Mouse (Mus musculus) embryonic facial prominence, embryonic 15.5 days (tissue): ENCODE results near the gene Slc25a12. TPM values are rescaled to one million over a fixed set of nuclear protein-coding genes. Genes with fewer than 3 reads are reported as not detected.

ENCODE experiments used
- ATAC-seq: fragments of 200-750 bp; cut with Nextera tagmentation; 2 replicates; pipeline ENCODE4 v1.8.0; 2017; ENCODE audit warnings: low read depth, moderate TSS enrichment; ENCODE audit not compliant: insufficient number of reproducible peaks, low FRiP score, low TSS enrichment
- H3K27ac ChIP-seq: fragments of 300-500 bp; sonication (generic); replicated peaks from 2 replicates; pipeline ENCODE4 v1.5.1; 2015; ENCODE audit warnings: mild to moderate bottlenecking, inconsistent platforms
- H3K27me3 ChIP-seq: fragments of 300-500 bp; sonication (generic); 2 replicates; pipeline ENCODE4 v1.6.1; 2015; ENCODE audit warnings: inconsistent platforms
- H3K36me3 ChIP-seq: fragments of 300-500 bp; sonication (generic); 2 replicates; pipeline ENCODE4 v1.6.1; 2015; ENCODE audit warnings: mild to moderate bottlenecking, inconsistent platforms
- H3K4me1 ChIP-seq: fragments of 300-500 bp; sonication (generic); 2 replicates; pipeline ENCODE4 v1.6.1; 2015; ENCODE audit warnings: inconsistent platforms
- H3K4me2 ChIP-seq: fragments of 300-500 bp; sonication (generic); replicated peaks from 2 replicates; pipeline ENCODE4 v1.6.1; 2015; ENCODE audit warnings: mild to moderate bottlenecking, inconsistent platforms
- H3K4me3 ChIP-seq: fragments of 300-500 bp; sonication (generic); replicated peaks from 2 replicates; pipeline ENCODE4 v1.5.1; 2015; ENCODE audit warnings: mild to moderate bottlenecking, inconsistent platforms
- H3K9ac ChIP-seq: fragments of 300-500 bp; sonication (generic); 2 replicates; pipeline ENCODE4 v1.6.1; 2015; ENCODE audit warnings: inconsistent platforms
- H3K9me3 ChIP-seq: fragments of 300-500 bp; sonication (generic); replicated peaks from 2 replicates; pipeline ENCODE4 v1.6.1; 2016; ENCODE audit warnings: inconsistent platforms
- WGBS: fragments of 180-500 bp; shearing (Covaris S2); methylation state at CpG from one replicate; pipeline ENCODE4 v1.1.7; 2015; 5-methylcytosine and 5-hydroxymethylcytosine counted together
- polyA plus RNA-seq: library from polyadenylated mRNA; unstranded; fragments of >200 nt; fragmentation: Nextera tagmentation; extraction: Ambion mirVana; gene quantifications from 2 replicates; pipeline ENCODE4 v1.2.1, GENCODE M21; 2015

Gene Slc25a12
- polyA plus RNA-seq, 1 experiment from 2014 or later: 39.6 TPM

- WGBS: 65% methylated on average over 15 of the region's 15 CpGs
- Histone ChIP-seq H3K4me3 (no peak overlapping the region), H3K9me3 (no peaks in the 10 kb centered on the region), H3K36me3 (0 out of 2 replicates have a peak, but pooled peaks cover 4% of the 10 kb centered on the region), H3K27me3 (no peaks in the 10 kb centered on the region), H3K4me2 (no peak overlapping the region), H3K9ac (no peak overlapping the region), H3K27ac (no peak overlapping the region), H3K4me1 (no peaks in the 10 kb centered on the region)
- ATAC-seq: no peak
These were observed 39.0 kb downstream of the Slc25a12 start for GRCm38 (mm10) chr2:71328391-71329160.

- no peak overlapping the region for H3K4me3 ChIP-seq
- no peaks in the 10 kb centered on the region for H3K27me3 ChIP-seq
- H3K9ac ChIP-seq: no peak overlapping the region
- no peak for ATAC-seq
- H3K9me3 ChIP-seq: no peaks in the 10 kb centered on the region
- H3K4me2 ChIP-seq: no peak overlapping the region
- peaks cover 4% of the 10 kb centered on the region; the same call in 1 of the 2 replicates for H3K36me3 ChIP-seq
- 68% methylated on average over 2 of the region's 2 CpGs for WGBS
- H3K4me1 ChIP-seq: no peaks in the 10 kb centered on the region
- H3K27ac ChIP-seq: no peak overlapping the region
These were observed 39.8 kb downstream of the Slc25a12 start for GRCm38 (mm10) chr2:71327715-71328114.

GRCm38 (mm10) chr2:71326766-71327464, 40.6 kb downstream of the Slc25a12 start:
- Histone ChIP-seq H3K9me3 (no peaks in the 10 kb centered on the region), H3K27me3 (no peaks in the 10 kb centered on the region), H3K4me1 (no peaks in the 10 kb centered on the region), H3K9ac (no peak overlapping the region), H3K27ac (no peak overlapping the region), H3K4me3 (no peak overlapping the region), H3K36me3 (peaks cover 10% of the 10 kb centered on the region; the same call in 1 of the 2 replicates), H3K4me2 (no peak overlapping the region)
- WGBS: 65% methylated on average over 11 of the region's 11 CpGs
- ATAC-seq: no peak

GRCm38 (mm10) chr2:71323886-71324285, 43.7 kb downstream of the Slc25a12 start:
- H3K4me3 ChIP-seq: no peak overlapping the region
- no peaks in the 10 kb centered on the region for H3K9me3 ChIP-seq
- H3K27me3 ChIP-seq: no peaks in the 10 kb centered on the region
- H3K36me3 ChIP-seq: peaks cover 18% of the 10 kb centered on the region; the same call in 1 of the 2 replicates
- no peak for ATAC-seq
- H3K4me1 ChIP-seq: no peaks in the 10 kb centered on the region
- no peak overlapping the region for H3K9ac ChIP-seq
- no peak overlapping the region for H3K27ac ChIP-seq
- WGBS: 86% methylated on average over 7 of the region's 7 CpGs
- no peak overlapping the region for H3K4me2 ChIP-seq

- no peak for ATAC-seq
- no peak overlapping the region for H3K27ac ChIP-seq
- H3K9me3 ChIP-seq: no peaks in the 10 kb centered on the region
- no peak overlapping the region for H3K9ac ChIP-seq
- no peak overlapping the region for H3K4me2 ChIP-seq
- 84% methylated on average over 3 of the region's 3 CpGs for WGBS
- no peaks in the 10 kb centered on the region for H3K27me3 ChIP-seq
- H3K36me3 ChIP-seq: peaks cover 26% of the 10 kb centered on the region
- no peaks in the 10 kb centered on the region for H3K4me1 ChIP-seq
- H3K4me3 ChIP-seq: no peak overlapping the region
These were observed 46.1 kb downstream of the Slc25a12 start for GRCm38 (mm10) chr2:71321486-71321885.

GRCm38 (mm10) chr2:71316116-71316789, 51.3 kb downstream of the Slc25a12 start:
- Histone ChIP-seq H3K27ac (no peak overlapping the region), H3K36me3 (peaks cover 25% of the 10 kb centered on the region), H3K4me3 (no peak overlapping the region), H3K9ac (no peak overlapping the region), H3K9me3 (no peaks in the 10 kb centered on the region), H3K27me3 (no peaks in the 10 kb centered on the region), H3K4me1 (peaks cover 8% of the 10 kb centered on the region; the same call in 1 of the 2 replicates), H3K4me2 (no peak overlapping the region)
- no peak for ATAC-seq
- 75% methylated on average over 3 of the region's 3 CpGs for WGBS

GRCm38 (mm10) chr2:71315022-71315421, 52.5 kb downstream of the Slc25a12 start:
- Histone ChIP-seq H3K36me3 (peaks cover 29% of the 10 kb centered on the region), H3K27ac (0 out of 2 replicates have a peak overlapping the region, but pooled peaks have one; percentile 18), H3K4me3 (no peak overlapping the region), H3K4me2 (peak overlapping the region; percentile 25), H3K9ac (no peak overlapping the region), H3K9me3 (no peaks in the 10 kb centered on the region), H3K4me1 (peaks cover 8% of the 10 kb centered on the region; the same call in 1 of the 2 replicates), H3K27me3 (no peaks in the 10 kb centered on the region)
- WGBS: 31% methylated on average over 14 of the region's 14 CpGs
- no peak for ATAC-seq

GRCm38 (mm10) chr2:71314080-71314479, 53.5 kb downstream of the Slc25a12 start:
- ATAC-seq: no peak
- H3K36me3 ChIP-seq: peaks cover 29% of the 10 kb centered on the region
- 55% methylated on average over 6 of the region's 6 CpGs for WGBS

GRCm38 (mm10) chr2:71312067-71312466, 55.5 kb downstream of the Slc25a12 start:
- peaks cover 21% of the 10 kb centered on the region; the same call in 1 of the 2 replicates for H3K36me3 ChIP-seq
- H3K4me3 ChIP-seq: no peak overlapping the region
- H3K9ac ChIP-seq: no peak overlapping the region
- no peaks in the 10 kb centered on the region for H3K9me3 ChIP-seq
- H3K4me2 ChIP-seq: no peak overlapping the region
- no peak for ATAC-seq
- H3K4me1 ChIP-seq: peaks cover 8% of the 10 kb centered on the region; the same call in 1 of the 2 replicates
- WGBS: 63% methylated on average over 10 of the region's 10 CpGs
- no peak overlapping the region for H3K27ac ChIP-seq
- no peaks in the 10 kb centered on the region for H3K27me3 ChIP-seq

More at GRCm38 (mm10) chr2:71314080-71314479, 53.5 kb downstream of the Slc25a12 start:
- Histone ChIP-seq H3K27me3 (no peaks in the 10 kb centered on the region), H3K27ac (no peak overlapping the region), H3K4me1 (peaks cover 8% of the 10 kb centered on the region; the same call in 1 of the 2 replicates), H3K9ac (no peak overlapping the region), H3K9me3 (no peaks in the 10 kb centered on the region), H3K4me3 (no peak overlapping the region), H3K4me2 (no peak overlapping the region)

- no peak for ATAC-seq
- Histone ChIP-seq H3K9me3 (no peaks in the 10 kb centered on the region), H3K4me2 (no peak overlapping the region), H3K27ac (no peak overlapping the region), H3K4me3 (no peak overlapping the region), H3K27me3 (no peaks in the 10 kb centered on the region), H3K4me1 (0 out of 2 replicates have a peak, but pooled peaks cover under 1% of the 10 kb centered on the region), H3K36me3 (peaks cover 26% of the 10 kb centered on the region; the same call in 1 of the 2 replicates), H3K9ac (no peak overlapping the region)
- 68% methylated on average over 2 of the region's 2 CpGs for WGBS
These were observed 57.8 kb downstream of the Slc25a12 start for GRCm38 (mm10) chr2:71309726-71310125.

- ATAC-seq: no peak
- Histone ChIP-seq H3K9ac (no peak overlapping the region), H3K27me3 (no peaks in the 10 kb centered on the region), H3K4me2 (no peak overlapping the region), H3K4me1 (no peaks in the 10 kb centered on the region), H3K9me3 (no peaks in the 10 kb centered on the region), H3K36me3 (peaks cover 14% of the 10 kb centered on the region; the same call in 1 of the 2 replicates), H3K27ac (no peak overlapping the region), H3K4me3 (no peak overlapping the region)
These were observed 61.2 kb downstream of the Slc25a12 start for GRCm38 (mm10) chr2:71306357-71306756.
